Mouse (Mus musculus) ES-E14 (cell line): ENCODE measurements around the gene Hacd2.

Experiments
- CHD2 ChIP-seq: IDR thresholded peaks from 2 replicates; pipeline ENCODE4 v1.6.1; 2014; ENCODE audit warnings: mild to moderate bottlenecking, low read depth, low read length, inconsistent platforms
- HCFC1 ChIP-seq: IDR thresholded peaks from 2 replicates; pipeline ENCODE4 v1.6.1; 2012; ENCODE audit warnings: low read length, inconsistent platforms, borderline replicate concordance; ENCODE audit not compliant: insufficient read depth
- MAFK ChIP-seq: IDR thresholded peaks from 2 replicates; pipeline ENCODE4 v1.6.1; 2014; ENCODE audit warnings: mild to moderate bottlenecking, low read depth, low read length, inconsistent platforms; ENCODE audit not compliant: insufficient read depth
- ZC3H11A ChIP-seq: IDR thresholded peaks from 2 replicates; pipeline ENCODE4 v1.6.1; 2012; ENCODE audit warnings: low read depth, mild to moderate bottlenecking, inconsistent platforms, low read length, borderline replicate concordance
- ZNF384 ChIP-seq: IDR thresholded peaks from 2 replicates; pipeline ENCODE4 v1.6.1; 2012; ENCODE audit warnings: low read depth, low read length, inconsistent platforms

DNA sequence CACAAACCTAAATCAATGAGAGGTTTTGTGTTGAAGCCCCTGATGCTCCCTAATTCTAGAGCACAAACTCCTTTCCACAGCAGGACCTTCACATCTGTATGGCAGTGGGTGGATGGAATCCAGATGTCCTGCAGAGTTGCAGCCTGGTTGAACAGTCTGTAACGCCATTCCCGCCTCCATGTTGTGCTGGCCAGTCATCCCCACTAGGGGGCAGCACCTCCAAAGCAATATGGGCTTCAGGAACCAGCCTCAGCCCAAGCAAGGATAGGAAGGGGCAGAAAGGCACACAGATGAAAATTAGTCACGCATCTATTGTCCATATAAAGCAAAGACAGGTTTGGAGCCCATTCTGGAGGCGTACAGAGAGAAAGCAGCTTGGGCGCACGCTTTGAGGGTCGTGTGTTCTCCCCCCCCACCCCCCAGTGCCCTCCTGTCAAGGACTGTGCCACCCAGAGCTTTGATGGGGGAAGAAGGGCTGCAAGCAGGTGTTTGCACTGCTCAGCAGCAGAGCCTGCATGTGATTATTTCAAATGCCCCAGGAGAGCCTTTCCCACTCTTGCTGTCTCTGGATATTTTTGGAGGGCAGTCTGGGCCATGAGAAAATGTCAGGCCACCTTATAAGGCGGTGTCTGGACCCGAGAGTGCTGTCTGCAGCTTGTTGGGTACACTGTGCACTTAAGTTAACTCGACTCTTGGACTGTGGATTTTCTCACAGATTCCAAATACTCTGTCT, 88.3 kb downstream of the Hacd2 start:
- TF ChIP-seq CHD2 (no peak), MAFK (no peak), ZNF384 (no peak), ZC3H11A (peak; percentile 93), HCFC1 (no peak)
